Mouse (Mus musculus): Measurements from ENCODE around the gene Cd1d1. TPM values are rescaled to one million over a fixed set of nuclear protein-coding genes. Genes with fewer than 3 reads are reported as not detected.

Gene Cd1d1
- polyA plus RNA-seq (2014; fragmentation: Illumina TruSeq; extraction: RNeasy Lipid Tissue Mini Kit (QIAGEN cat#74804); ENCODE audit: low read depth, low replicate concordance) = 939 TPM

DNA sequence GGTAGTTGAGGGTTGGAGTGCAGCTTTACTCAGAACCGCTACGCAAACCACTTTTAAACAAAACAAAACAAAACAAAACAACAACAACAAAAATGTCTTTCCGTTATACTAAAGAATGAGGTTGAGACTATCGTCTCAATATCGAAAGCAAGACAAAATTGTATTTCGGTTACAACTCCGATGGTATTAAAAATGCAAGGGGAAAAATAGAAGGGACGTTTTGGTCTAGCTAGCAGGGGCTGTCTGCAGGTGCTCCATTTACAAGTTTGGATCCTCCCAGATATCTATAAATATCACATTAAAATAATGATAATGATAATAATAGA lies at the start of gene Cd1d1:
Gene Cd1d1 (minus strand): TSS at position 27 of the 326 bp plus-strand sequence.

Other genes starting within 250 kb of the Cd1d1 start
- gene Dclk2, start 78.6 kb downstream of the Cd1d1 start, polyA plus RNA-seq (2014; fragmentation: Illumina TruSeq; extraction: RNeasy Lipid Tissue Mini Kit (QIAGEN cat#74804); ENCODE audit: low read depth, low replicate concordance) = 3.1 TPM
- gene Kirrel, start 175.3 kb upstream of the Cd1d1 start, polyA plus RNA-seq (2014; fragmentation: Illumina TruSeq; extraction: RNeasy Lipid Tissue Mini Kit (QIAGEN cat#74804); ENCODE audit: low read depth, low replicate concordance) = 7.9 TPM